Mouse (Mus musculus) heart, embryonic 11.5 days (tissue): ENCODE results near the gene Shisal2a. TPM values are rescaled to one million over a fixed set of nuclear protein-coding genes. Genes with fewer than 3 reads are reported as not detected.
A peak's percentile ranks its signal among the peaks of the same experiment; 100 is the strongest.

Experiments
- ATAC-seq: fragments of 200-750 bp; cut with Nextera tagmentation; replicated peaks from 2 replicates; pipeline ENCODE4 v1.8.0; 2017; ENCODE audit warnings: moderate library complexity; ENCODE audit not compliant: insufficient number of reproducible peaks, low FRiP score, low TSS enrichment
- H3K27ac ChIP-seq: fragments of 300-500 bp; sonication (generic); 2 replicates; pipeline ENCODE4 v1.5.1; 2014; ENCODE audit warnings: mild to moderate bottlenecking, low read depth, low read length
- H3K27me3 ChIP-seq: fragments of 300-500 bp; sonication (generic); 2 replicates; pipeline ENCODE4 v1.6.1; 2014; ENCODE audit warnings: mild to moderate bottlenecking, low read length, mixed read lengths; ENCODE audit not compliant: control insufficient read depth, insufficient read depth
- H3K36me3 ChIP-seq: fragments of 300-500 bp; sonication (generic); 2 replicates; pipeline ENCODE4 v1.6.1; 2014; ENCODE audit warnings: mild to moderate bottlenecking, low read length, moderate library complexity, mixed read lengths; ENCODE audit not compliant: control insufficient read depth, insufficient read depth
- H3K4me1 ChIP-seq: fragments of 300-500 bp; sonication (generic); 2 replicates; pipeline ENCODE4 v1.6.1; 2014; ENCODE audit warnings: low read length; ENCODE audit not compliant: control insufficient read depth, insufficient read depth
- H3K4me2 ChIP-seq: fragments of 300-500 bp; sonication (generic); 2 replicates; pipeline ENCODE4 v1.6.1; 2014; ENCODE audit warnings: mild to moderate bottlenecking, moderate library complexity
- H3K4me3 ChIP-seq: fragments of 300-500 bp; sonication (generic); 2 replicates; pipeline ENCODE4 v1.5.1; 2014; ENCODE audit warnings: low read depth, low read length
- H3K9ac ChIP-seq: fragments of 300-500 bp; sonication (generic); 2 replicates; pipeline ENCODE4 v1.6.1; 2014; ENCODE audit warnings: mild to moderate bottlenecking, low read depth, low read length, moderate library complexity
- H3K9me3 ChIP-seq: fragments of 300-500 bp; sonication (generic); replicated peaks from 2 replicates; pipeline ENCODE4 v1.6.1; 2016; ENCODE audit warnings: low read length; ENCODE audit not compliant: control insufficient read depth
- WGBS: fragments of 180-500 bp; shearing (Covaris S2); extraction: QIAGEN DNeasy Blood & Tissue Kit; methylation state at CpG from one replicate; pipeline ENCODE4 v1.1.7; 2014; ENCODE audit not compliant: insufficient replicate concordance; 5-methylcytosine and 5-hydroxymethylcytosine counted together
- polyA plus RNA-seq: library from polyadenylated mRNA; unstranded; fragments of >200 nt; fragmentation: Nextera tagmentation; extraction: Ambion mirVana; gene quantifications from 2 replicates; pipeline ENCODE4 v1.2.1, GENCODE M21; 2014

Shisal2a gene
- polyA plus RNA-seq, 1 experiment from 2014 or later: 1.3 TPM

- ATAC-seq: peak; percentile 52
- H3K36me3 ChIP-seq: no peaks in the 10 kb centered on the region
- H3K4me3 ChIP-seq: peak overlapping the region; percentile 47
- 2% methylated on average over 52 of the region's 52 CpGs for WGBS
- peaks cover 8% of the 10 kb centered on the region for H3K4me1 ChIP-seq
- peak overlapping the region; percentile 80 for H3K4me2 ChIP-seq
- H3K9ac ChIP-seq: peak overlapping the region; percentile 85
- H3K9me3 ChIP-seq: no peaks in the 10 kb centered on the region
- H3K27ac ChIP-seq: peak overlapping the region; percentile 79
- H3K27me3 ChIP-seq: no peaks in the 10 kb centered on the region
These were observed 23.1 kb upstream of the Shisal2a start for GRCm38 (mm10) chr4:108406138-108406860.

GRCm38 (mm10) chr4:108405766-108406137, 22.6 kb upstream of the Shisal2a start:
- Histone ChIP-seq H3K9ac (peak overlapping the region; percentile 85), H3K36me3 (no peaks in the 10 kb centered on the region), H3K4me3 (peak overlapping the region; percentile 47), H3K4me1 (peaks cover 8% of the 10 kb centered on the region), H3K27ac (peak overlapping the region; percentile 79), H3K27me3 (no peaks in the 10 kb centered on the region), H3K9me3 (no peaks in the 10 kb centered on the region), H3K4me2 (peak overlapping the region; percentile 80)
- ATAC-seq: peak; percentile 35; the same call in 1 of the 2 replicates
- 53% methylated on average over 3 of the region's 3 CpGs for WGBS

DNA sequence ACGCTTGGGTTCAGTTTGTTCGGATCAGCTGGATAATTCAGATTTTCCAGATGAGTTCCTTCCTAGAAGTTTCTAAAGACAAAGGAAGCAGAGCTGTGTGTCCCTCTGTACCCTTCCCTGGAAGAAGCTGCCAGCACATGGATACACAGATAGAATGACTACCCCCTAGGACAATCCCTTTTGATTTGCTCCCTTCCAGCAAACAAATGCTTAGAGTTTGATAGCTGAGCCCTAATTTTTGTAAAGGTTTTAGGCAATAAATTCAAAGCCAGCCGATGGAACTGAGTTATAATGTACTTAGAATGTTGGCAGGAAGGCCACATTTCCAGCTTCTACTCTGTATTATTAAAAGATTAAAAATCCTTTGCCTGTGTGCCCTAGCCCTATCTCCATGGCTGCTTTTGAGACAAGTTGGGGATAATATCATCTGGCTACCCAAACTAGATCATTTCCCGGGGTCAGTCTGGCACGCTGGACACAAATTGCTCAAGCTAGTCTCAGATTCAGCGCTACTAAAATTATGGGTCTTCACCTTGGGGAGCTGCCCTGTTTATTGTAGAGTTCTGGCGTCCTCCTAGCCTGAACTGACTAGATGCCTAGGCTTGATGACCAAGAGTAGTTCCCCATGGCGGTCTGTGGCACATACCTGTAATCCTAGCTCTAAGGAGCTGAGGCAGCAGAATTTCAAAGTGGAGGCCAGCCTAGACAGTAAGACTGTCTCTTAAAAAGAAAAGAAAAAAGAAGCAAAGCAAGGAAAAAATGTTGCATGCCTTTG, 20.9 kb upstream of the Shisal2a start:
- peaks cover 8% of the 10 kb centered on the region for H3K4me1 ChIP-seq
- ATAC-seq: no peak

DNA sequence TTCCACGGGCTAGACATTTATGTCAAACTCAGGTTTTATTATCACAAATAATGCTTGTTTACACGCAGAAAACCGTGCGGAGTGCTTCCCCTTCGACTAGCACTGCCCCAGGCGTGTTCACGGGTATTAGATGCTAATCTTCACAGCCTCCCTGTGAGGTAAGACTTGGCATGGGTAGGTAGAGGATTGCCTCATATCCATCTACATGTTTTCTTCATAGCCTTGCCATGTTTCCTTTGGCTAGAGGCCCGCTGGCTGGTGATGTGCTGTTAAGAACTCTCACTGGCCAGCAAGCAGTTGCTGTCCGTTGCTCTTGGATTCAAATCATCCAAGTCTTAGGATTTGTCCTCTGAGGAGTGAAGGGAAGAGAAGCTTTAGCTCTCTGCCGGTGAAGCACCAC, 17.2 kb upstream of the Shisal2a start:
- Histone ChIP-seq H3K4me1 (no peaks in the 10 kb centered on the region), H3K27ac (no peak overlapping the region), H3K27me3 (no peaks in the 10 kb centered on the region), H3K4me2 (no peak overlapping the region), H3K4me3 (no peak overlapping the region), H3K36me3 (no peaks in the 10 kb centered on the region), H3K9ac (no peak overlapping the region), H3K9me3 (no peaks in the 10 kb centered on the region)
- no peak for ATAC-seq
- 83% methylated on average over 10 of the region's 10 CpGs for WGBS

More for the DNA sequence above, 20.9 kb upstream of the Shisal2a start:
- no peaks in the 10 kb centered on the region for H3K27me3 ChIP-seq
- H3K4me3 ChIP-seq: no peak overlapping the region
- H3K36me3 ChIP-seq: no peaks in the 10 kb centered on the region
- no peak overlapping the region for H3K27ac ChIP-seq
- no peak overlapping the region for H3K4me2 ChIP-seq
- no peaks in the 10 kb centered on the region for H3K9me3 ChIP-seq
- H3K9ac ChIP-seq: no peak overlapping the region
- 87% methylated on average over 8 of the region's 8 CpGs for WGBS

DNA sequence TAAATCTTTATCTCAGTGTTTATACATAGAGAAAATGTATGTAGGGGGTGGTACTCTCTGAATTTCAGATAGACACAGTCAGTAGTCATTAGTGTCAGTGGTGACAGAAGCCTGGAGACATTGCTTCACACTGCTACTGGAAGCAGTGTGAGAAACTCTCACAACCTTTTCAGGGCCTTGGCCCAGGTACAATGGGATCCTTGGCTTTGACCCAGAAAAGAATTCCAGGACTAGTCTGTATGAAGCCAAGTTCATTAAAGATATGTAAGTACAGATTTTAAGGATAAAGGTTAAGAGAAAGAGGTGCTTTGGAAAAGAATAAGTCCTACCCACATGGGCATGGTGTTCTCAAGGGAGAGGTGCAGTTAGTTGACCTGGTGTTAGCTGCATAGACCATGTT, 11.1 kb upstream of the Shisal2a start:
- Histone ChIP-seq H3K9me3 (no peaks in the 10 kb centered on the region), H3K36me3 (no peaks in the 10 kb centered on the region), H3K9ac (no peak overlapping the region), H3K4me3 (no peak overlapping the region), H3K4me1 (0 out of 2 replicates have a peak, but pooled peaks cover 3% of the 10 kb centered on the region), H3K4me2 (no peak overlapping the region), H3K27ac (no peak overlapping the region), H3K27me3 (no peaks in the 10 kb centered on the region)
- no peak for ATAC-seq

DNA sequence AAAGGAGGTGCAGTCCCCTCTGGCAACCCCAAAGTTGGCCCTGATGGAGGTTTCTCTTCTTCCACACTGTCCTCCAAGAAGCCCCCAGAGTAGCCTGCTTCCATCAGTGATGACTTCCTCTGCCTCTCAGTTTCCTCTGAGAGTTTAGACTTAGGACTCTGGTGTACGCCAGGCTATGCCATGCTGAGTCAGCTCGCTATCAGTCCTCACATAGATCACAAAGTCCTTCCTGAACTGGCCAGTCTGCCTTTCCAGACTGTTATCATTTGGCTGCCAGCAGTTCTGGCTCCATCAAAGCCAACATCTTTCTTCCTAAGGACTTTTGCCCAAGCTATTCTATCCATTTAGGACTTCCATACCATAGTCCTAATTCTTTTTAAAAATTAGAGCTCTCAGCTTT, 9.4 kb upstream of the Shisal2a start:
- H3K27ac ChIP-seq: no peak overlapping the region
- WGBS: 36% methylated on average over 2 of the region's 2 CpGs
- H3K9ac ChIP-seq: no peak overlapping the region
- H3K4me2 ChIP-seq: no peak overlapping the region
- 0 out of 2 replicates have a peak, but pooled peaks cover 11% of the 10 kb centered on the region for H3K4me1 ChIP-seq
- H3K4me3 ChIP-seq: no peak overlapping the region
- H3K27me3 ChIP-seq: no peaks in the 10 kb centered on the region
- no peaks in the 10 kb centered on the region for H3K9me3 ChIP-seq
- ATAC-seq: no peak
- no peaks in the 10 kb centered on the region for H3K36me3 ChIP-seq

DNA sequence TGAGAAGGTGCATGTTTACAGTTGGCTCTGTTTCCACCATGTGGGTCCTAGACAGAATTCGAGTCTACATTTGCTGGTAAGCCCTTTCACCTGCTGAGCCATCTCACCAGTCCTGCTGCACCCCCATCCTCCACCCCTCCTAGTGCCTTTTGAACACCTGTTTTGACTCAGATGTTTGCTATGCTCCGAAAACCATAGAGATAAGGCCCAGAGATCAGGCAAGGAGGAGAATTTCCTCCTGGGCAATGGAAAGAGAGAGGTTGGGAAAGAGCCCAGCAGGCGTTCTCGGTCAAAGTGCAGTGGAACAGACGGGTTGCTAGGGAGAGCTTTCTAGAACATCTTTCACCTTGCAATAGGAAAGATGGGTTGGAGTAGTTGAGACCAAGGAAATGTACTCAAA, 8.0 kb upstream of the Shisal2a start:
- H3K36me3 ChIP-seq: no peaks in the 10 kb centered on the region
- no peaks in the 10 kb centered on the region for H3K27me3 ChIP-seq
- H3K27ac ChIP-seq: no peak overlapping the region
- 0 out of 2 replicates have a peak, but pooled peaks cover 11% of the 10 kb centered on the region for H3K4me1 ChIP-seq
- H3K4me2 ChIP-seq: no peak overlapping the region
- no peak overlapping the region for H3K9ac ChIP-seq
- no peak overlapping the region for H3K4me3 ChIP-seq
- no peak for ATAC-seq
- H3K9me3 ChIP-seq: no peaks in the 10 kb centered on the region
- 67% methylated on average over 5 of the region's 5 CpGs for WGBS

DNA sequence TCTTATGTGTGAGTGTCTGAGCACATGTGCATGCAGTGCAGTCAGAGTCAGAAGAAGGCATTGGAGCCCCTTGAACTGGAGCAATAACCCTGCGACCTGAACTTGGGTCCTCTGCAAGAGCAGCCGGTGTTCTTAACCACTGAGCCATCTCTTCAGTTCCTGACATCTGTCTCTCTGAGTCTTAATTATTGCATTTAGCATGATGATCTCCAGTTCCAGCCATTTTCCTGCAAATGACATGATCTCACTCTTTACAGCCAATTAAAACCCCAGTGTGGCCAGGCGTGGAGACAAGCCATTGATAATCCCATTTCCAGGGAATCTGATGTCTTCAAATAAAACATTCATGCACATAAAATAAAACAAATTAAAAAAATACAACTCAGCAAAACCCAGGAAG, 5.6 kb upstream of the Shisal2a start:
- Histone ChIP-seq H3K4me3 (no peak overlapping the region), H3K4me1 (0 out of 2 replicates have a peak, but pooled peaks cover 11% of the 10 kb centered on the region), H3K9ac (no peak overlapping the region), H3K27ac (no peak overlapping the region), H3K27me3 (peaks cover 4% of the 10 kb centered on the region; the same call in 1 of the 2 replicates), H3K36me3 (no peaks in the 10 kb centered on the region), H3K4me2 (no peak overlapping the region), H3K9me3 (no peaks in the 10 kb centered on the region)
- no peak for ATAC-seq
- 77% methylated on average over 3 of the region's 3 CpGs for WGBS
